Mouse (Mus musculus): ENCODE measurements around the gene Klf2. TPM values are rescaled to one million over a fixed set of nuclear protein-coding genes. Genes with fewer than 3 reads are reported as not detected.
A peak's percentile ranks its signal among the peaks of the same experiment; 100 is the strongest.

The Klf2 gene
- polyA plus RNA-seq, 1 experiment = 44.7 TPM

DNA sequence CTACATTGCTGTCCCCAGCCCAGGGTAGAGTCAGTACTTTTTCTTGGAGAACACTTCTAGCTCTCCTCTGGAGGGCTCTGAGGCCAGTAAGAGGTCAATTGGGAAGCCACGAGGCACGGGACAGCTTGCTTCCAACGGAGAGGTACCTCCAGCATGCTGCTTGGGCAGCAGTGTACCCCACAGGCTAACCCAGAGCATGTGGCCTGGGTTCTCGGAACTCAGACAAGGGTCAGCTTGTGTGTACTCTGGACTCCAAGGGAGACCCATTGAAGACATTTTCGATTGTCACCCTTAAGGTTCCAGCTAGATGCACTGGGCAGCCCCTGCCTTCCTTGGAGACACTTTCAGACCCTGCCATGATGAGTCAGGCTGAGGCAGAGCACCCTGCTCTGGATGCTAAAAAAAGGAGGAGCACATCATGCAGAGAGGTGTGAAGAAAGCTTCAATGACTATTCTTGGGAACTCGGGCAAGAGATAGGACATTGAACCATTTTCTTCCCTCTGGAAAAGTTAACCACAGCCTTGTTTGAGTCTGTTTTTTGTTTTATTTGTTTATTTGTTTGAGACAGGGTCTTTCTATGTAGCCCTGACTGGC is 4.4 kb downstream of the Klf2 start:
- H3K36me3 ChIP-seq (ENCODE audit: control insufficient read depth, insufficient read depth, low read length, poor library complexity, severe bottlenecking) = peaks cover 33% of the 10 kb centered on the region
- H3K27ac ChIP-seq (ENCODE audit: insufficient read depth, low read length) = peak overlapping the region; percentile 75
- H3K27me3 ChIP-seq (ENCODE audit: control insufficient read depth, insufficient read depth, low read length, poor library complexity, severe bottlenecking) = no peaks in the 10 kb centered on the region
- H3K4me3 ChIP-seq (ENCODE audit: low read depth, low read length) = no peak overlapping the region; the same call in 1 of the 2 replicates
- H3K9me3 ChIP-seq (replicated peaks; ENCODE audit: control insufficient read depth, insufficient read depth, low read length, poor library complexity, severe bottlenecking) = no peaks in the 10 kb centered on the region
- H3K9ac ChIP-seq (ENCODE audit: low read depth, poor library complexity, severe bottlenecking) = peak overlapping the region; percentile 97
- TF ChIP-seq EP300 (IDR thresholded peaks at IDR 0.05; ENCODE audit: insufficient read depth, low read depth, low read length) = no peak
- TF ChIP-seq POLR2A (IDR thresholded peaks at IDR 0.05; ENCODE audit: insufficient read depth, low read length) = no peak
- TF ChIP-seq CTCF (IDR thresholded peaks at IDR 0.05; ENCODE audit: low read depth, low read length) = no peak
- peaks cover 14% of the 10 kb centered on the region for H3K4me1 ChIP-seq (ENCODE audit: control insufficient read depth, insufficient read depth, low read length)

DNA sequence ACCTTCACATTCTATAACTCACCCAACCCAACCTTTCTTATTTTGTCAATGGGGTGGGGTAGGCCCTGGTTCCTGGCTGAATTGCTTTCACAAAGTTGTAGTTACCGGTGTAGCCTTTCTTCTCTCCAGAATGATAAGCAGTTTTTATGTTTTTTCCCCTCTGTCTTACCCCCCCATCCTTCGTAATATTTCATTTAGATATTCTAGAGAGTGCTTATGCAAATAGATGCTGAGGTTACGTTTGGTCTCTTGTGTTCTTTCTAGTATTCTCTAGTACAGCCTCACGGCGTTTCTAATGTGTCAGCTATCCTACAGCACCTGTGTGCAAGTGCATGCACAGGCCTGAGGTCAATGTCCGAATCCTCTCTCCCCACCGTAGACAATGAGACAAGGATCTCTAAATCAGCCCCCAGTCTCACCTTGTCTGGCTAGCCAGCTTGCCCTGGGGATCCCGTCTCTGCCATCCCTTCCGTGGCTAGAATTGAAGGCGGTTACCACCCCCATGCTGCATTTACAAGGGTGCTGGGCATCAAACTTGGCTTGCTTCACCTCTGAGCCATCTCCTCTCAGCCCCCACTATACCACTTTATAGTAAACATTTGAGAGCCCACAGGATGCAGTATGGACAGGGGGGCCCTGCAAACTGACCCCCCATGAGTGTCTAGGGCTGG is 5.3 kb downstream of the Klf2 start:
- H3K27me3 ChIP-seq (ENCODE audit: control insufficient read depth, insufficient read depth, low read length, poor library complexity, severe bottlenecking) = no peaks in the 10 kb centered on the region
- H3K4me1 ChIP-seq (ENCODE audit: control insufficient read depth, insufficient read depth, low read length) = peaks cover 14% of the 10 kb centered on the region
- H3K36me3 ChIP-seq (ENCODE audit: control insufficient read depth, insufficient read depth, low read length, poor library complexity, severe bottlenecking) = peaks cover 33% of the 10 kb centered on the region
- H3K27ac ChIP-seq (ENCODE audit: insufficient read depth, low read length) = no peak overlapping the region
- TF ChIP-seq POLR2A (IDR thresholded peaks at IDR 0.05; ENCODE audit: insufficient read depth, low read length) (no peak), CTCF (IDR thresholded peaks at IDR 0.05; ENCODE audit: low read depth, low read length) (no peak), EP300 (IDR thresholded peaks at IDR 0.05; ENCODE audit: insufficient read depth, low read depth, low read length) (no peak)
- H3K9ac ChIP-seq (ENCODE audit: low read depth, poor library complexity, severe bottlenecking) = no peak overlapping the region
- H3K4me3 ChIP-seq (ENCODE audit: low read depth, low read length) = no peak overlapping the region
- no peaks in the 10 kb centered on the region for H3K9me3 ChIP-seq (replicated peaks; ENCODE audit: control insufficient read depth, insufficient read depth, low read length, poor library complexity, severe bottlenecking)

DNA sequence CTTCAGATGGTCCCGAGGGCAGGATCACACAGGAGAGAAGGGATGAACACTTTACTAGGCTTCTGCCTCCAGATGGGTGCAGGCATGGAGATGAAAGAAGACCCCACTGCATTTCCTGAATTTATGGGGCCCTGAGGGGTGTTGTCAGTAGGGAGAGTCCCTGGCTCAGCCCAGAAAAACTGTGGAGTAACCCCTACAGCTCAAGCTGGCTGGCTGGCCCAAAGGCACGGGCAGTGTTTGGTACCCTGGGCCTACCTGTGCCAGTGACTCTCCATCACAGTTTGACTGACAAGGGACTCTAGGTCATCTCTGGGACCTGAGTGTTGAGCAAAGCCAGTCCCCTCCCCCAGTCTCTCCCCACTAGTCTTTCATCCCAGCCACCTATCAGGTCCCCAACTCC is 5.9 kb downstream of the Klf2 start:
- no peaks in the 10 kb centered on the region for H3K27me3 ChIP-seq (ENCODE audit: control insufficient read depth, insufficient read depth, low read length, poor library complexity, severe bottlenecking)
- TF ChIP-seq POLR2A (IDR thresholded peaks at IDR 0.05; ENCODE audit: insufficient read depth, low read length) = no peak
- peaks cover 30% of the 10 kb centered on the region for H3K36me3 ChIP-seq (ENCODE audit: control insufficient read depth, insufficient read depth, low read length, poor library complexity, severe bottlenecking)
- H3K4me1 ChIP-seq (ENCODE audit: control insufficient read depth, insufficient read depth, low read length) = peaks cover 18% of the 10 kb centered on the region
- no peak overlapping the region for H3K4me3 ChIP-seq (ENCODE audit: low read depth, low read length)
- H3K9ac ChIP-seq (ENCODE audit: low read depth, poor library complexity, severe bottlenecking) = no peak overlapping the region
- no peaks in the 10 kb centered on the region for H3K9me3 ChIP-seq (replicated peaks; ENCODE audit: control insufficient read depth, insufficient read depth, low read length, poor library complexity, severe bottlenecking)
- no peak overlapping the region for H3K27ac ChIP-seq (ENCODE audit: insufficient read depth, low read length)

DNA sequence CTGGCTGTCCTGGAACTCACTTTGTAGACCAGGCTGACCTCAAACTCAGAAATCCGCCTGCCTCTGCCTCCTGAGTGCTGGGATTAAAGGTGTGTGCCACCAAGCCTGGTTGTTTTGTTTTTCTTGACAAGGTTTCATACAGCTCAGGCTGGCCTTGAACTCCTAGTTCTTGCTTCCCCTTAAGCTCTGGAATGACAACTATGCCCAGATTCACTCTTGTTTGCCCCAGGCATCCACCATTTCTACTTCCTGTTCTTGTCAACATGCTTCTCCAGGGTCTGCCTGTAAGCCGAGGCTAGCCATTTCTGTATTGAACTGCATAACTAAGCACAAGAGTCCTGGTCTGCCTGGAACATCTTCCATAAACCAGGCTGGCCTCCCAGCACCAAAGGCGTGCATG is 10.3 kb downstream of the Klf2 start:
- Histone ChIP-seq H3K9ac (ENCODE audit: low read depth, poor library complexity, severe bottlenecking) (no peak overlapping the region), H3K27ac (ENCODE audit: insufficient read depth, low read length) (no peak overlapping the region), H3K9me3 (replicated peaks; ENCODE audit: control insufficient read depth, insufficient read depth, low read length, poor library complexity, severe bottlenecking) (no peaks in the 10 kb centered on the region), H3K4me1 (ENCODE audit: control insufficient read depth, insufficient read depth, low read length) (peaks cover 34% of the 10 kb centered on the region), H3K36me3 (ENCODE audit: control insufficient read depth, insufficient read depth, low read length, poor library complexity, severe bottlenecking) (no peaks in the 10 kb centered on the region), H3K27me3 (ENCODE audit: control insufficient read depth, insufficient read depth, low read length, poor library complexity, severe bottlenecking) (no peaks in the 10 kb centered on the region), H3K4me3 (ENCODE audit: low read depth, low read length) (no peak overlapping the region)
- TF ChIP-seq CTCF (IDR thresholded peaks at IDR 0.05; ENCODE audit: low read depth, low read length) (no peak), POLR2A (IDR thresholded peaks at IDR 0.05; ENCODE audit: insufficient read depth, low read length) (no peak), EP300 (IDR thresholded peaks at IDR 0.05; ENCODE audit: insufficient read depth, low read depth, low read length) (no peak)

DNA sequence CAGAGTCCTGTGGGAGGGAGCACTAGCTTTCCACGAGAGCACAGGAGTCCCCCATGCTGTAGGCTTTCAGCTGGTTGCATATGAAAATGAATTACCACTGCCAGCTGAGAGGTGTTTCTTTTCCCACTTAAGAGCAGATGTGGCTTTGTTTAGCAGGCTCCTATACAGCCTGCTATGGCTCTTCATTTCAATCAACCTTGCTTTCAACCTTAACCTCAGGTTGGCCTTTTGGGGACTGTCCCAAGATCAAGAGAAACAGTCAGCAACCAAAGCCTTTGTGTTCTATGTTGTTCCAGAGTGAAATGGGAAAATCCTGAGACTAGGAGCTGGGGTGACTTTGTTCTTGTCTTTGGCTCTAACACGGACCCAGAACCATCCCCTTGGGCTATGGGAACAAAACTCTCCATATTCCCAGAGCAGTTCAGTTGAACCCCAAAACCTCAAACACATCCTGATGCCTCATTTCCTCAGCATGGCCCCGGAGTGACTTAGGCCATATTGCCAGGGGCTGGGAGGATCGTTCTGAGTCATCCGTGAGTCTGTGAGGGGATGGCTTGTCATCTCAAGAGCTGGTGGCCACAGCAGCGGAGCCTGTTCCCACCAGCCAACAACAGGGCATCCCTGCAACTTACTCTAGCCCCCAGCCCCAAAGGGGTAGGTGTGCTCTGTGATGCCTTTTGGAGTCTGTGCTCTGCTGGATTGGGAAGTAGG is 12.1 kb downstream of the Klf2 start:
- Histone ChIP-seq H3K27me3 (ENCODE audit: control insufficient read depth, insufficient read depth, low read length, poor library complexity, severe bottlenecking) (no peaks in the 10 kb centered on the region), H3K4me1 (ENCODE audit: control insufficient read depth, insufficient read depth, low read length) (peaks cover 40% of the 10 kb centered on the region), H3K36me3 (ENCODE audit: control insufficient read depth, insufficient read depth, low read length, poor library complexity, severe bottlenecking) (no peaks in the 10 kb centered on the region), H3K9me3 (replicated peaks; ENCODE audit: control insufficient read depth, insufficient read depth, low read length, poor library complexity, severe bottlenecking) (no peaks in the 10 kb centered on the region), H3K4me3 (ENCODE audit: low read depth, low read length) (no peak overlapping the region), H3K27ac (ENCODE audit: insufficient read depth, low read length) (peak overlapping the region; percentile 14; the same call in 1 of the 2 replicates), H3K9ac (ENCODE audit: low read depth, poor library complexity, severe bottlenecking) (0 out of 2 replicates have a peak overlapping the region, but pooled peaks have one; percentile 0)
- TF ChIP-seq EP300 (IDR thresholded peaks at IDR 0.05; ENCODE audit: insufficient read depth, low read depth, low read length) = no peak
- no peak for TF ChIP-seq CTCF (IDR thresholded peaks at IDR 0.05; ENCODE audit: low read depth, low read length)
- TF ChIP-seq POLR2A (IDR thresholded peaks at IDR 0.05; ENCODE audit: insufficient read depth, low read length) = no peak

DNA sequence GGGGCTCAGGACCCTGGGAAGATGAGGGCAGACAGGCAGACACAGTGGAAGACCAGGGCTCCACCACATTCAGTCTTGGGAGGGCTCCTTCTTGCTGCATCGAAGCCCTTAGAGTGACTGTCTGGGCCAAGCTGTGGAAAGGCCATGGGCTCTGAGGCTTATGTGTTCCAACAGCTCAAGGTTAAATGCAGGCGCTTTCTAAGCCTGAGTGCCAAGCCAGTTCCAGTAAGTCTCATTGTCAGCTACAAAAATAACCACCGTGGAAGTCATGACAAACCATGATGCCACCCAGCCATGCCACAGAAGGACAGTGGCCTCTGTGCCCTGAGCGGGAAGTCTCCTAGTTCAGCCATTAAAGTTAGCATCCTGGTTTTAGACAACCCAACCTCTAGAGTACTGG is 12.8 kb downstream of the Klf2 start:
- no peaks in the 10 kb centered on the region for H3K27me3 ChIP-seq (ENCODE audit: control insufficient read depth, insufficient read depth, low read length, poor library complexity, severe bottlenecking)
- no peaks in the 10 kb centered on the region for H3K36me3 ChIP-seq (ENCODE audit: control insufficient read depth, insufficient read depth, low read length, poor library complexity, severe bottlenecking)
- TF ChIP-seq CTCF (IDR thresholded peaks at IDR 0.05; ENCODE audit: low read depth, low read length) (no peak), EP300 (IDR thresholded peaks at IDR 0.05; ENCODE audit: insufficient read depth, low read depth, low read length) (no peak), POLR2A (IDR thresholded peaks at IDR 0.05; ENCODE audit: insufficient read depth, low read length) (no peak)
- no peak overlapping the region for H3K27ac ChIP-seq (ENCODE audit: insufficient read depth, low read length)
- peaks cover 37% of the 10 kb centered on the region for H3K4me1 ChIP-seq (ENCODE audit: control insufficient read depth, insufficient read depth, low read length)
- H3K9me3 ChIP-seq (replicated peaks; ENCODE audit: control insufficient read depth, insufficient read depth, low read length, poor library complexity, severe bottlenecking) = no peaks in the 10 kb centered on the region
- no peak overlapping the region for H3K4me3 ChIP-seq (ENCODE audit: low read depth, low read length)
- H3K9ac ChIP-seq (ENCODE audit: low read depth, poor library complexity, severe bottlenecking) = 0 out of 2 replicates have a peak overlapping the region, but pooled peaks have one; percentile 0

Measured in ES-Bruce4 (cell line).